Mouse (Mus musculus) v-Abl transformed pro-B cells (cell line): Measurements from ENCODE around the gene Gm13288.
"Not testable (repeated sequence)": the region's sequence is repeated elsewhere in the genome, so short reads cannot be mapped to it uniquely, and the experiment has no call there.

Source experiments
- in situ Hi-C, 2 experiments: fragments of 400-800 bp; cut with MboI; formaldehyde crosslinking; loops; one replicate each; pipeline ENCODE4 v1.15.1; 2025; ENCODE audit not compliant: unreplicated experiment in 2 of 2

Gm13288 gene

DNA sequence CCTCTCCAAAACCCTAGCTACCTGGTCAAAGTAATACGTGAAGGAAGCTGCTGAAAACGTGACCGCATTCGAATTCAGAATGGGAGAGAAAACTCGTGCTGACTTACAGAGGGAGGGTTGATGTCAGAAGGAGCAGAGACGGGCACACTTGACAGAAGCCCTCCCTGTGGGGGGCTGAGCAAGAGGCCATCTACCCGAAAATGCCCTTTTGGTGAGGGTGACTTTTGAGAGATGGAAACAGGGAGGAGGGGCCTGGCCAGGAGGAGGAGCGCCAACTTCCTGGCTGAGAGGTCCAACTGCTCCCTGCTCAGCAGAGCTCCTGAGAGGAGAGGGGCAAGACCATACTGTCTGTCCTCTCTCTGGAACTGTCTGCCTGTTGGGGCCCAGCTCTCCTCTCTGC, at the start of gene Gm13288:
Gene Gm13288 (plus strand): TSS at position 301 of the 400 bp plus-strand sequence.
- in situ Hi-C loops: loop anchor here (25.0 kb wide), 1 partner anchor 118 kb away; the partner anchor contains the start of genes Ifna16 (in 2 of the 2), Ifna2 (in 2 of the 2) and Ifnab (in 2 of the 2)

DNA sequence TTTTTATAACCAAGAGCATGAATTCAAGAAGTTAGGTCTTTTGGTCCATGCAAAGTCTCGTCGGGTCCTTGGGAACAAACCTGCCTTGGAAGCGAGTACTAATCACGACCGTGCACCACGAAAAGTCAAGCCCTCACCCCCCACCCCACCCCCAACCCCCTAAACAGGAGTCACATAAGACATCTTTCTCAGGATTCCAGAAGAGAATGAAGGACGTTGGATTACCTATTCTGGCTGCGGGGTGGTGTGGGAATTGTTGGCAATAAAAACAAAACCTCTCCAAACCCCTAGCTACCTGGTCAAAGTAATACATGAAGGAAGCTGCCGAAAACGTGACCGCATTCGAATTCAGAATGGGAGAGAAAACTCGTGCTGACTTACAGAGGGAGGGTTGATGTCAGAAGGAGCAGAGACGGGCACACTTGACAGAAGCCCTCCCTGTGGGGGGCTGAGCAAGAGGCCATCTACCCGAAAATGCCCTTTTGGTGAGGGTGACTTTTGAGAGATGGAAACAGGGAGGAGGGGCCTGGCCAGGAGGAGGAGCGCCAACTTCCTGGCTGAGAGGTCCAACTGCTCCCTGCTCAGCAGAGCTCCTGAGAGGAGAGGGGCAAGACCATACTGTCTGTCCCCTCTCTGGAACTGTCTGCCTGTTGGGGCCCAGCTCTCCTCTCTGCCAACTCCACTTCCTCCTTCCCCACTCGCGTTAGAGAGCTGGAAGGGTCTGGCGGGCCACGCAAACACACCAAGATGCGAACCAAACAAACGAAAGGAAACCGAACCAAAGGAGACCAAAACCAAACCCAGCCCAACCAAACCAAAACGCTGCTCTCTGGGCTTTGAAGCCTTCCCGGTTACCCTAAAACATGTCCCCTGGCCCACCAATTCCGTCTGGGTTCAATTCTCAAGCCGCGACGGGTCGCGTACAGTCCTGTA, 48.5 kb upstream of the Gm13288 start:
- in situ Hi-C loops: not testable (repeated sequence)

- in situ Hi-C loops: not testable (repeated sequence)
Observed at GRCm38 (mm10) chr4:88757628-88758031, 47.7 kb upstream of the Gm13288 start.

DNA sequence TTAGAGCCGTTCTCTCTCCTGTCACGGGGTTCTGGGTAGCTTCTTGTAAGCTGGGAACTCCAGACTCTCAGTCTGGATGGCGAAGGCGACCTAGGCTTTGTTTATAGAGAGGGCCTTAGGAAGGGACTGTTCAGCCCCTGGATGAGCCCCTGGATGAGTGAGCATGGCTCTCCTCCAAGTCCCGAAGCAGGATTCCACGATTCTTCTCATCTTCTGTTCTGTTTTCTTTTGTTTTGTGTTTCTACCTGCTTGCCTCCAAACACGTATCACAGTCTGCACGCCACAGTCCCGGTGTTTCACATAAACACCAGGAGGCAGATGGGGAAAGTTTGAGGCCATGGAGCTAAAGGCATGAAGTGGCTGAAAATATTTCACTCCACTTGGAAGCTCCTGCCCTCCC, 46.6 kb upstream of the Gm13288 start:
- in situ Hi-C loops: not testable (repeated sequence)

GRCm38 (mm10) chr4:88759610-88760268, 45.6 kb upstream of the Gm13288 start, which contains the start of gene Gm13283:
TSS of gene Gm13283 (plus strand) at chr4:88760119.
- in situ Hi-C loops: not testable (repeated sequence)

GRCm38 (mm10) chr4:88760431-88760830, 44.9 kb upstream of the Gm13288 start:
- in situ Hi-C loops: not testable (repeated sequence)

DNA sequence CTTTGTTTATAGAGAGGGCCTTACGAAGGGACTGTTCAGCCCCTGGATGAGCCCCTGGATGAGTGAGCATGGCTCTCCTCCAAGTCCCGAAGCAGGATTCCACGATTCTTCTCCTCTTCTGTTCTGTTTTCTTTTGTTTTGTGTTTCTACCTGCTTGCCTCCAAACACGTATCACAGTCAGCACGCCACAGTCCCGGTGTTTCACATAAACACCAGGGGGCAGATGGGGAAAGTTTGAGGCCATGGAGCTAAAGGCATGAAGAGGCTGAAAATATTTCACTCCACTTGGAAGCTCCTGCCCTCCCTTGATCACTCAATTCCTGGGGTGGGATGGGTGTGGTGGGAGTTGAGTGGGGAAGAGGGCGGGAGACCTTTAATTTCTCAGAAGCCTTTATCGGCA, 43.6 kb upstream of the Gm13288 start:
- in situ Hi-C loops: not testable (repeated sequence)

DNA sequence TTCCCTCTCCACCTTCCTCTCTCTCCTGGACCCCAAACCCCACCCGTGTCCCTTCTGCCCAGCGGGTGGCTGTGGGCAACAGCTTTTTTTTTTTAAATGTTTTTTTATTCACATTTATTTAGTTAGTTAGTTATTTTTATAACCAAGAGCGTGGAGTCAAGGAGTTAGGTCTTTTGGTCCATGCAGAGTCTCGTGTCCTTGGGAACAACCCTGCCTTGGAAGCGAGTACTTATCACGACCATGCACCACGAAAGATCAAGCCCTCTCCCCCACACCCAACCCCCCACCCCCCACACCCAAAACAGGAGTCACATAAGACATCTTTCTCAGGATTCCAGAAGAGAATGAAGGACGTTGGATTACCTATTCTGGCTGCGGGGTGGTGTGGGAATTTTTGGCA, 43.0 kb upstream of the Gm13288 start:
- in situ Hi-C loops: not testable (repeated sequence)

- in situ Hi-C loops: not testable (repeated sequence)
Observed at GRCm38 (mm10) chr4:88763384-88764018, 41.8 kb upstream of the Gm13288 start.

- in situ Hi-C loops: not testable (repeated sequence)
Observed at GRCm38 (mm10) chr4:88773534-88773933, 31.8 kb upstream of the Gm13288 start, which contains the start of gene Gm13290. TSS of gene Gm13290 (plus strand) at chr4:88773834.

GRCm38 (mm10) chr4:88776622-88777021, 28.7 kb upstream of the Gm13288 start, which contains the start of gene Gm13289:
TSS of gene Gm13289 (plus strand) at chr4:88776922.
- in situ Hi-C loops: not testable (repeated sequence)

- in situ Hi-C loops: not testable (repeated sequence)
Observed at GRCm38 (mm10) chr4:88779550-88779949, 25.8 kb upstream of the Gm13288 start, which contains the start of gene Gm13272. TSS of gene Gm13272 (plus strand) at chr4:88779850.

GRCm38 (mm10) chr4:88780320-88780719, 25.0 kb upstream of the Gm13288 start:
- in situ Hi-C loops: not testable (repeated sequence)

DNA sequence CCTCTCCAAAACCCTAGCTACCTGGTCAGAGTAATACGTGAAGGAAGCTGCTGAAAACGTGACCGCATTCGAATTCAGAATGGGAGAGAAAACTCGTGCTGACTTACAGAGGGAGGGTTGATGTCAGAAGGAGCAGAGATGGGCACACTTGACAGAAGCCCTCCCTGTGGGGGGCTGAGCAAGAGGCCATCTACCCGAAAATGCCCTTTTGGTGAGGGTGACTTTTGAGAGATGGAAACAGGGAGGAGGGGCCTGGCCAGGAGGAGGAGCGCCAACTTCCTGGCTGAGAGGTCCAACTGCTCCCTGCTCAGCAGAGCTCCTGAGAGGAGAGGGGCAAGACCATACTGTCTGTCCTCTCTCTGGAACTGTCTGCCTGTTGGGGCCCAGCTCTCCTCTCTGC, 23.5 kb upstream of the Gm13288 start, which contains the start of gene Ifnz:
Gene Ifnz (plus strand): TSS at position 301 of the 400 bp plus-strand sequence.
- in situ Hi-C loops: not testable (repeated sequence)

DNA sequence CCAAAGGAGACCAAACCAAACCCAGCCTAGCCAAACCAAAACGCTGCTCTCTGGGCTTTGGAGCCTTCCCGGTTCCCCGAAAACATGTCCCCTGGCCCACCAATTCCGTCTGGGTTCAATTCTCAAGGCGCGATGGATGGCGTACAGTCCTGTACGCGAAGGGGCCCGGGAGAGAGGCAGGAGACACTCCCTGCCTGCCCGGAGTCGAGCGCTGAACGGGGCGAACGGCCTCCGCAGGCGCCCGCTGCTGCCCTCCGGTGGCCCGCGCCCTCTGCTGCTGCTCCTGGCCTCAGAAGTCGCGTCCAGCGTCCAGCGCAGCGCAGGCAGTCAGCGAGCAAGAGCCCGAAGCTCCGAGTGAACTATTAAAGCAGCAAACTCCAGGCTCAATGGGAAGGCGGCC, 23.0 kb upstream of the Gm13288 start:
- in situ Hi-C loops: not testable (repeated sequence)

DNA sequence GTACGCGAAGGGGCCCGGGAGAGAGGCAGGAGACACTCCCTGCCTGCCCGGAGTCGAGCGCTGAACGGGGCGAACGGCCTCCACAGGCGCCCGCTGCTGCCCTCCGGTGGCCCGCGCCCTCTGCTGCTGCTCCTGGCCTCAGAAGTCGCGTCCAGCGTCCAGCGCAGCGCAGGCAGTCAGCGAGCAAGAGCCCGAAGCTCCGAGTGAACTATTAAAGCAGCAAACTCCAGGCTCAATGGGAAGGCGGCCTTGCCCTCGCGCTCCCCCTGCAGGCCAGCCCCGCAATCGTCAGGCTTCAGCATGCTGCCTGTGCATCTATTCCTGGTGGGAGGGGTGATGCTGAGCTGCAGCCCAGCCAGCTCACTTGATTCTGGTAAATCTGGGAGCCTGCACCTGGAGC, 19.9 kb upstream of the Gm13288 start, which contains the start of gene Gm13276:
Gene Gm13276 (plus strand): TSS at position 301 of the 400 bp plus-strand sequence.
- in situ Hi-C loops: not testable (repeated sequence)

DNA sequence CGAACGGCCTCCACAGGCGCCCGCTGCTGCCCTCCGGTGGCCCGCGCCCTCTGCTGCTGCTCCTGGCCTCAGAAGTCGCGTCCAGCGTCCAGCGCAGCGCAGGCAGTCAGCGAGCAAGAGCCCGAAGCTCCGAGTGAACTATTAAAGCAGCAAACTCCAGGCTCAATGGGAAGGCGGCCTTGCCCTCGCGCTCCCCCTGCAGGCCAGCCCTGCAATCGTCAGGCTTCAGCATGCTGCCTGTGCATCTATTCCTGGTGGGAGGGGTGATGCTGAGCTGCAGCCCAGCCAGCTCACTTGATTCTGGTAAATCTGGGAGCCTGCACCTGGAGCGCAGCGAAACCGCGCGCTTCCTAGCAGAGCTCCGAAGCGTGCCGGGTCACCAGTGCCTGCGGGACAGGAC, 16.9 kb upstream of the Gm13288 start, which contains the start of gene Gm13277:
Gene Gm13277 (plus strand): TSS at position 231 of the 400 bp plus-strand sequence.
- in situ Hi-C loops: not testable (repeated sequence)

GRCm38 (mm10) chr4:88791250-88791649, 14.1 kb upstream of the Gm13288 start, which contains the start of gene Gm13278:
TSS of gene Gm13278 (plus strand) at chr4:88791550.
- in situ Hi-C loops: not testable (repeated sequence)

GRCm38 (mm10) chr4:88793936-88794675, 11.2 kb upstream of the Gm13288 start, which contains the start of gene Gm13275:
TSS of gene Gm13275 (plus strand) at chr4:88794487.
- in situ Hi-C loops: not testable (repeated sequence)
